Mouse (Mus musculus) fibroblast of lung, adult 2 months (primary cell): ENCODE results near the gene Ccl17.

Experiments
- DNase-seq: peaks from one replicate; pipeline ENCODE4 v3.0.0-alpha.2; 2011; ENCODE audit warnings: low read depth

Gene Ccl17

GRCm38 (mm10) chr8:94810153-94810552 lies at the start of gene Ccl17:
Ccl17 (plus strand) TSS chr8:94810453.
- DNase-seq: no peak

GRCm38 (mm10) chr8:94767035-94767434 lies 43.2 kb upstream of the Ccl17 start:
- DNase-seq: no peak

- DNase-seq: no peak
Observed at GRCm38 (mm10) chr8:94770945-94771344, 39.3 kb upstream of the Ccl17 start.

GRCm38 (mm10) chr8:94771941-94772670 lies 38.1 kb upstream of the Ccl17 start, which contains the start of gene Cx3cl1:
Cx3cl1 (plus strand) TSS chr8:94772009.
- DNase-seq: peak; percentile 63

GRCm38 (mm10) chr8:94773048-94773447 lies 37.2 kb upstream of the Ccl17 start:
- no peak for DNase-seq

GRCm38 (mm10) chr8:94773700-94774171 lies 36.5 kb upstream of the Ccl17 start:
- no peak for DNase-seq

GRCm38 (mm10) chr8:94774601-94775000 lies 35.7 kb upstream of the Ccl17 start:
- DNase-seq: no peak

- peak; percentile 69 for DNase-seq
Observed at GRCm38 (mm10) chr8:94776346-94776745, 33.9 kb upstream of the Ccl17 start.

GRCm38 (mm10) chr8:94778036-94778435 lies 32.2 kb upstream of the Ccl17 start:
- DNase-seq: no peak

- DNase-seq: no peak
Observed at GRCm38 (mm10) chr8:94778473-94778872, 31.8 kb upstream of the Ccl17 start.

GRCm38 (mm10) chr8:94778895-94779533 lies 31.2 kb upstream of the Ccl17 start:
- no peak for DNase-seq

GRCm38 (mm10) chr8:94779534-94780294 lies 30.5 kb upstream of the Ccl17 start:
- no peak for DNase-seq

- DNase-seq: no peak
Observed at GRCm38 (mm10) chr8:94780491-94781154, 29.6 kb upstream of the Ccl17 start.

- no peak for DNase-seq
Observed at GRCm38 (mm10) chr8:94781155-94781837, 29.0 kb upstream of the Ccl17 start.

- no peak for DNase-seq
Observed at GRCm38 (mm10) chr8:94781838-94782235, 28.4 kb upstream of the Ccl17 start.

GRCm38 (mm10) chr8:94783890-94784289 lies 26.4 kb upstream of the Ccl17 start:
- no peak for DNase-seq

- peak; percentile 78 for DNase-seq
Observed at GRCm38 (mm10) chr8:94785247-94785985, 24.8 kb upstream of the Ccl17 start.

GRCm38 (mm10) chr8:94785995-94786595 lies 24.2 kb upstream of the Ccl17 start:
- DNase-seq: no peak

GRCm38 (mm10) chr8:94787524-94788501 lies 22.4 kb upstream of the Ccl17 start:
- DNase-seq: peak; percentile 89
